Mouse (Mus musculus) liver, adult 2 months (tissue): Measurements from ENCODE around the gene Copg1. TPM values are rescaled to one million over a fixed set of nuclear protein-coding genes. Genes with fewer than 3 reads are reported as not detected.

Source experiments
- DNase-seq: peaks from one replicate; pipeline ENCODE4 v3.0.0-alpha.2; 2011; ENCODE audit warnings: low read depth, low spot score; ENCODE audit errors: extremely low read depth
- H3K27ac ChIP-seq: fragments of 200-500 bp; replicated peaks from 2 replicates; pipeline ENCODE4 v1.5.1; 2012; ENCODE audit warnings: low read depth, mild to moderate bottlenecking, control low read depth, inconsistent platforms, low read length; ENCODE audit not compliant: insufficient read depth
- H3K27me3 ChIP-seq: fragments of 200-500 bp; 2 replicates; pipeline ENCODE4 v1.6.1; 2012; ENCODE audit warnings: mild to moderate bottlenecking, moderate library complexity, low read length, inconsistent platforms; ENCODE audit not compliant: control insufficient read depth, insufficient read depth
- H3K36me3 ChIP-seq: fragments of 200-500 bp; 2 replicates; pipeline ENCODE4 v1.6.1; 2012; ENCODE audit warnings: low read length, inconsistent platforms; ENCODE audit not compliant: control insufficient read depth, insufficient read depth
- H3K4me1 ChIP-seq: fragments of 200-500 bp; 2 replicates; pipeline ENCODE4 v1.6.1; 2011; ENCODE audit warnings: low read length; ENCODE audit not compliant: control insufficient read depth, insufficient read depth
- H3K4me3 ChIP-seq: fragments of 200-500 bp; 2 replicates; pipeline ENCODE4 v1.5.1; 2011; ENCODE audit warnings: low read depth, mild to moderate bottlenecking, control low read depth, low read length, moderate library complexity; ENCODE audit not compliant: insufficient read depth
- H3K79me2 ChIP-seq: fragments of 200-500 bp; 2 replicates; pipeline ENCODE4 v1.6.1; 2012; ENCODE audit warnings: inconsistent platforms, mild to moderate bottlenecking, low read length, moderate library complexity; ENCODE audit not compliant: control insufficient read depth, insufficient read depth
- H3K9ac ChIP-seq: fragments of 200-500 bp; 2 replicates; pipeline ENCODE4 v1.6.1; 2012; ENCODE audit warnings: low read depth, mild to moderate bottlenecking, control low read depth, inconsistent platforms, low read length
- CTCF ChIP-seq: fragments of 200-500 bp; IDR thresholded peaks from 2 replicates; pipeline ENCODE4 v1.5.1; 2011; ENCODE audit warnings: low read depth, low read length, control low read depth
- POLR2A ChIP-seq: fragments of 200-500 bp; IDR thresholded peaks from 2 replicates; pipeline ENCODE4 v1.6.1; 2011; ENCODE audit warnings: low read length, control low read depth; ENCODE audit not compliant: insufficient read depth; ENCODE audit errors: extremely low read depth
- WGBS: fragments of 180-500 bp; shearing (Covaris S2); methylation state at CpG from one replicate; pipeline ENCODE4 v1.1.7; 2018; 5-methylcytosine and 5-hydroxymethylcytosine counted together
- polyA plus RNA-seq: library from polyadenylated mRNA; depleted of rRNA; stranded (reverse); fragments of >200 nt; gene quantifications from 2 replicates; pipeline ENCODE4 v1.2.3, GENCODE M21; 2012
- total RNA-seq: library from RNA; depleted of rRNA; stranded (reverse); fragments of >200 nt; gene quantifications from 2 replicates; pipeline ENCODE4 v1.2.3, GENCODE M21; 2014

The Copg1 gene
- total and polyA plus RNA-seq, 2 experiments = 21.5 to 41.1 TPM

DNA sequence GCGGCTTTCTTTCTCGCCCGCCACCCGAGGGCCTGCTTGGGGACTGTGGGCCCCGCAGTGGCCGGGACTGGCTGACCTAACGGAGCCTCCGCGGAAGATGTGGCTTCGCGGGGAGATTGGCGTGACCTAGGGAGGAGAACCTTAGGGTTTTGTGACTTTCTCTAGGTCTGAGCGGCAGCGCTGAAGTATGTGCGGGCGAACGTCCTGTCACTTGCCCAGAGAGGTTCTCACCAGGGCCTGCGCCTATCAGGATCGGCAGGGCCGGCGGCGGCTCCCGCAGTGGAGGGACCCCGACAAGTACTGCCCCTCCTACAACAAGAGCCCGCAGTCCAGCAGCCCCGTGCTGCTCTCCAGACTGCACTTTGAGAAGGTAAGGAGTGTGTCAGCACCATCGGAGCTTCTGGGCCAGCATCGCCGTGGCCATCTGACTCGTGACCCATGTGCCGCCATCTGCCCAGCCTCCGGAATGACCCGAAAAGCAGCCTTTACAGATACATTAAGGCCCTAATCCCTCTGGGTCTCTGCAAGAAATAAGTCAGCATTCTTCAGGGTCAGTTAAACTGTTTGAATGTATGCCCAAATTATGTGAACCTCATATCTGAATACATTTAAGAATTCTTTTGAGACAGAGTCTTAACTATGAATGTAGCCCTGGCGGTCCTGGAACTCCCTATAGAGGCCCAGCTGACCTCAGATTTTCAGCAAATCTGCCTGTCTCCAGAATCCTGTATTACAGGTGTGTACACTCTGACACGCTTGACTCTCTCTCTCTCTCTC, 26.9 kb downstream of the Copg1 start:
- TF ChIP-seq CTCF (no peak), POLR2A (no peak)
- 6% methylated on average over 35 of the region's 35 CpGs for WGBS
- peak; percentile 15 for DNase-seq
- no peaks in the 10 kb centered on the region for H3K79me2 ChIP-seq
- H3K4me3 ChIP-seq = peak overlapping the region; percentile 89
- H3K27ac ChIP-seq = peak overlapping the region; percentile 63
- H3K27me3 ChIP-seq = no peaks in the 10 kb centered on the region
- H3K9ac ChIP-seq = peak overlapping the region; percentile 92
- H3K36me3 ChIP-seq = peaks cover 41% of the 10 kb centered on the region
- H3K4me1 ChIP-seq = peaks cover 7% of the 10 kb centered on the region

DNA sequence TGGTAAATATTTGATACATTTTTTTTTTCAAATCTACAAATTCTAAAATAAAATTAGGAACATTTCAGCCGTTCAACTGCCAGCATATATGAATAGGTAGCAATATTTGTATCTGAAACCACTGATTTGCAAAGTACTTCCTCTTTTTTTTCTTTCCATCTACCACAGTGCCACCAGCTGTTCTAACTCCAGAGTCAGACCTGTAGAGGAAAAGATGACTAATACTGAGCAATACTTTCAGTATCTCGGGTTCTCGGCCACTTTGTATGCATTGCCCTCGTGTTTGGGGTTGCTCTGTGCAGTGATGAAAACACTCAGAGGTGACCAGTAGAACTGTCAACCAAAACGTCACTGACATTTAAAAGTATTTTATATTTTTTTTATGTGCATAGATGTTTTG, 28.3 kb downstream of the Copg1 start:
- Histone ChIP-seq H3K27ac (no peak overlapping the region), H3K9ac (no peak overlapping the region), H3K4me3 (no peak overlapping the region), H3K79me2 (no peaks in the 10 kb centered on the region), H3K4me1 (peaks cover 11% of the 10 kb centered on the region), H3K36me3 (peaks cover 34% of the 10 kb centered on the region), H3K27me3 (no peaks in the 10 kb centered on the region)
- TF ChIP-seq CTCF (no peak), POLR2A (no peak)
- WGBS = 74% methylated on average over 5 of the region's 5 CpGs
- DNase-seq = no peak

DNA sequence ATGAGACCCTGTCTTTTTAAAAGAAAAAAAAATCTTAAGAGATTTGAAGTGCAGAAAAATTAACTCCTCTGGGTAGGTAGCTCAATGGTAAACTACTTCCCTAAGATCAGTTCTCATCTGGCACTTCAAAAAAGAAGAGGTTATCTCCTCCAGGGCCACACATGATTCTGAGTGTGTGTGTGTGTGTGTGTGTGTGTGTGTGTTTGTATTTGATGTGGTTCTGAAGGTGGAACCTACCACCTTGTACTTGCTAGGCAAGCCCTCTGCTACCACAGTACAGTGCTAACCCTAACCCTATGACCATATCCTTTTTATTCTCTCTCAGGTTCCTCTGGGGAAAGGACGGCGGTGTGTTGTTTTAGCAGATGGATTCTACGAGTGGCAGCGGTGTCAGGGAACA, 33.6 kb downstream of the Copg1 start:
- H3K27ac ChIP-seq = no peak overlapping the region
- H3K36me3 ChIP-seq = peaks cover 51% of the 10 kb centered on the region
- TF ChIP-seq POLR2A (no peak), CTCF (no peak)
- over 99% methylated on average over 4 of the region's 4 CpGs for WGBS
- DNase-seq = no peak
- no peaks in the 10 kb centered on the region for H3K27me3 ChIP-seq
- H3K79me2 ChIP-seq = no peaks in the 10 kb centered on the region; the same call in 1 of the 2 replicates
- H3K4me1 ChIP-seq = peaks cover 6% of the 10 kb centered on the region; the same call in 1 of the 2 replicates
- no peak overlapping the region for H3K9ac ChIP-seq
- H3K4me3 ChIP-seq = no peak overlapping the region

DNA sequence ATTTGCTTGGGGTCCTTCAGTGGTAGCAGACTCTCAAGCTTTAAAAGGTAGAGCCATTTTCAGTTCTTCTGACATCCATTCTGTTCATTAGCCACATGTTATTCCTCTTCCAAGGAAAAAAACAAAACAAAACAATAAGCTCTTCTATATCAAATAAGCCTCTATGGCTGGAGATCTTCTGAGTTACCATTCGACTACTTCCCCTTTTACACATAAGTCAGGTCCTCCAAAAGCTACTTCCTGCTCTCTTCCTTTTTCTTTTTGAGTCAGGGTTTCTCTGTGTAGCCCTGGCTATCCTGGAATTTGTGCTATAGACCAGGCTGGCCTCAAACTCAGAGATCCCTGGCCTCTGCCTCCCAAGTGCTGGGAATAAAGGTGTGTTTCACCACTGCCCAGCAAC, 36.0 kb downstream of the Copg1 start:
- Histone ChIP-seq H3K4me3 (no peak overlapping the region), H3K36me3 (peaks cover 51% of the 10 kb centered on the region), H3K9ac (no peak overlapping the region), H3K27ac (no peak overlapping the region), H3K79me2 (no peaks in the 10 kb centered on the region; the same call in 1 of the 2 replicates), H3K4me1 (peaks cover 4% of the 10 kb centered on the region; the same call in 1 of the 2 replicates), H3K27me3 (no peaks in the 10 kb centered on the region)
- 78% methylated on average over 1 of the region's 1 CpGs for WGBS
- TF ChIP-seq CTCF = no peak
- no peak for TF ChIP-seq POLR2A
- DNase-seq = no peak

DNA sequence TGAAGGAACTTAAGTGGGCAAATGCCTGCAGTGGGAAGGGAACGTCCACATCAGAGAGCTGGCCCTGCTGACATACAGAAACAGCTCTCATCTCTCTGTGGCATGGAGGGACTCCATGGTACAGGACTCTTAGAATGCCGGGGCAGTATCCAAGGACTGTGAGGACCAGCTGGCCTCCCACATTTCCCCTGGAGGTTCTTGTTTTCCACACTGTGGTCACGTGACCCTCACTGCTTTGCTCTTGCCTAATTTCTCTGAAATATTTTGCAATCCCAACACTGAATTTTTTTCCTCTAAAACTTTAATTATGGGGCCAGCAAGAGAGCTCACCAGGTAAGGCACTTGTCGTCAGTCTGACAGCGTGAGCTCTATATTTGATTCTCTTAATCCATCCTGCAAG, 47.4 kb downstream of the Copg1 start:
- H3K4me1 ChIP-seq = peaks cover 5% of the 10 kb centered on the region; the same call in 1 of the 2 replicates
- peaks cover 20% of the 10 kb centered on the region for H3K36me3 ChIP-seq
- no peak overlapping the region for H3K27ac ChIP-seq
- H3K4me3 ChIP-seq = no peak overlapping the region
- no peak for TF ChIP-seq CTCF
- TF ChIP-seq POLR2A = no peak
- WGBS = 39% methylated on average over 5 of the region's 5 CpGs
- no peaks in the 10 kb centered on the region; the same call in 1 of the 2 replicates for H3K79me2 ChIP-seq
- peak; percentile 76 for DNase-seq
- no peaks in the 10 kb centered on the region for H3K27me3 ChIP-seq
- no peak overlapping the region for H3K9ac ChIP-seq

DNA sequence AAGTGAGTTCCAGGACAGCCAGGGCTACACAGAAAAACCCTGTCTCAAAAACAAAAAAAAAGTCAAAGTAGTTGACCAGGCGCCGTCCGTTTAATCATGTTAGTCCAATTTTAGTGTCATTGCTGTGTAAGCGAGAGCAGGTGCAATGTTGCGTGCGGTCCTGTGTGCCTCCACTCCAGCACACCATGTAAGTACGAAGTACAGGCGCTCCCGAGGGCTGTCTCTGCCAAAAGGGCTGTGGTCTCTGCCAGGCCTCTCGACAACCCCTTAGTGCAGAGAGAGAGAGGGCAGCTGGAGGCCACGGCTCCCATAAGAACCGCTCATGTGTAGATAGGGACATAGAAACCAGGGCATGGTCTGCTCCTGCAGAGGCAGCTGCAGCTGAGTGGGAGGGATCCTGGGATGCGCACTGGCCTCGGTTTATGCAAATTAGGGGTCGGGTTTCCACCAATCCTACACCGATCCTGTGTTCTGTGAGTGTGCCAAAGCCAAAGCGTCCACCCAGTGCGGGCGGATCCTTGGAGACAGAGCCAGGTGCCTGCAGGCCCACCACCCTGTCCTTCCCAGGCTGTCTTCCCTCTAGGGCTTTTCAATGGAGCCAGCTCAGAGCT, 49.7 kb downstream of the Copg1 start:
- H3K79me2 ChIP-seq = no peaks in the 10 kb centered on the region
- TF ChIP-seq CTCF (no peak), POLR2A (no peak)
- H3K27me3 ChIP-seq = no peaks in the 10 kb centered on the region
- 77% methylated on average over 19 of the region's 19 CpGs for WGBS
- no peak for DNase-seq
- no peak overlapping the region for H3K4me3 ChIP-seq
- H3K4me1 ChIP-seq = peaks cover 5% of the 10 kb centered on the region; the same call in 1 of the 2 replicates
- no peak overlapping the region for H3K27ac ChIP-seq
- peaks cover 13% of the 10 kb centered on the region; the same call in 1 of the 2 replicates for H3K36me3 ChIP-seq
- H3K9ac ChIP-seq = no peak overlapping the region
